Mouse (Mus musculus) megakaryocyte, adult 5-6 weeks (primary cell): Measurements from ENCODE around the gene Id2. TPM values are rescaled to one million over a fixed set of nuclear protein-coding genes. Genes with fewer than 3 reads are reported as not detected.
A peak's percentile ranks its signal among the peaks of the same experiment; 100 is the strongest.

Experiments
- ATAC-seq: 2 replicates; pipeline ENCODE4 v1.8.0; 2016; ENCODE audit warnings: mild to moderate bottlenecking, inconsistent platforms; ENCODE audit not compliant: poor library complexity, severe bottlenecking
- total RNA-seq, 2 experiments: library from RNA; stranded (forward) in 1 of 2; stranded (reverse) in 1 of 2; fragments of 153-499, 151-499 nt in 1 of 2; fragments of 221-1000, 200-1000 nt in 1 of 2; gene quantifications; 2 replicates each; pipeline versions ENCODE4 v1.2.3 to v1.2.4; 2015 to 2017

Gene Id2
- total RNA-seq, 2 experiments from 2014 or later, result 108 to 198 TPM

DNA sequence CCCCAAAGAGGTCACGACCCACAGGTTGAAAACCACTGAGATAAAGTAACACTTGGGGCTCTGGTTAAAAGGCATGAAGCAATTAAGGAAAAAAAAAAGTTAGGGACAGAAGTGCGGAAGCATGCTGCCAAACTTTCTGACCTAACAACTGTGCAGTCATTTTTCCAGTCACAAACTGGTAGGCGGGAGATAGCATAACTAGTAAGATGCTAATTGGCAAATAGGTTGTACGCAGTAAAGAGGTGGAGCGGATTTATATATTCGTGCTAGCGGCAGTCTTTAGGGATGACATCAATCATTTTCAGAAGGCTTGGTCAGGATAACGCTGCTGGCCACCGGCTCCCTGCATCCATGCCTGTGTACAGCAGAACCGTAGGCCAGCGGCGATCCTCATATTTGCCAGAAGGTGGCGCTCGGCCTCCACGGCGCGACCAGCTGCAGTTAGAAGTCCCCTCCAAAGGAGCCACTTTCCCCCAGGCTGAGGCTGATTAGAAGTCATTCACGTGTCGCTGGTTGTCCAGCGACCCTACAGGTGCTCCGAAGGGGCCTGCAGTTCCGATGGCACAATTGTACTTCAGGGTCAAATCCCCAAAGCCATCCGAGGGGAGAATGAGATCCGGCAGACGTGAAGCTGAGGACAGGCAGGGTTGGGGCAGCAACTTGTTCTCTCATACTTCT is 4.8 kb downstream of the Id2 start:
- ATAC-seq, result peak; percentile 51

DNA sequence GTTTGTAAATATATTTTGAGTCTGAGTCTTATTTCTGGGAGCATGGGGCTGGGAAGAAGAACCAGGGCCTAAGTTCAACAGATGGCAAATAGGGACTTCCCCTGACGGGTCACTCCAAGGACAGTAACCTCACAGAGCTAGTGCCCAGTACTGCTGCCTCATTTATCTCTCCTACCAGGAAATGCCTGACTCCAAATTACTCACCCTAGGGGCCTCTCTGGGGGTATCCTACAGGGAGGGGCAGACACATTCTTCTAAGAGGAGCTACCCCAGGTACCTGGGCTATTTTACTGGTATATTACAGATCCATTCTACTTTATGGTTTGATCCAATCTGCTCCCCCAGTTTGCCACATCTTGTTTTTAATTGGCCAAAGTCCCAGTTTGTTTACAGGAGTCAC is 7.5 kb downstream of the Id2 start:
- ATAC-seq, result no peak

DNA sequence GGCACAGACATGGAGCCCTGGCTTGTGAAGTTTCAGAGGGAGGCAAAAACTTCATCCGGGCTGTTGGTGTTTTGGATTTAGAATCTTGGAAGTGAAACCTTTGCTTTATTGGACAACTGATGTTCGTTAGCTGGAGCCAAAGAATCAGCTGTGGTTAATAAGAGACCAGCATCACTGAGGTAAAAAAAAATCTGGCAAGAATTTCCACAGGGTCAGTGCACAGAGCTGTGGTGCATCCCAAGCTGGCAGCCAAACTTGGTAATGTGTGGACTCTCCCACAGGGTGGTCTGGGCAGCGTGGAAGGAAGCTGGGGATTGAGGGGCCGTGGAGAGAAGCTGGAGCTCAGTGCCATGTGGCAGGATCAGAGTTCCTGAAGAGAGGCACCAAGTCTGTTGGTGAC is 10.0 kb downstream of the Id2 start:
- ATAC-seq, result no peak

DNA sequence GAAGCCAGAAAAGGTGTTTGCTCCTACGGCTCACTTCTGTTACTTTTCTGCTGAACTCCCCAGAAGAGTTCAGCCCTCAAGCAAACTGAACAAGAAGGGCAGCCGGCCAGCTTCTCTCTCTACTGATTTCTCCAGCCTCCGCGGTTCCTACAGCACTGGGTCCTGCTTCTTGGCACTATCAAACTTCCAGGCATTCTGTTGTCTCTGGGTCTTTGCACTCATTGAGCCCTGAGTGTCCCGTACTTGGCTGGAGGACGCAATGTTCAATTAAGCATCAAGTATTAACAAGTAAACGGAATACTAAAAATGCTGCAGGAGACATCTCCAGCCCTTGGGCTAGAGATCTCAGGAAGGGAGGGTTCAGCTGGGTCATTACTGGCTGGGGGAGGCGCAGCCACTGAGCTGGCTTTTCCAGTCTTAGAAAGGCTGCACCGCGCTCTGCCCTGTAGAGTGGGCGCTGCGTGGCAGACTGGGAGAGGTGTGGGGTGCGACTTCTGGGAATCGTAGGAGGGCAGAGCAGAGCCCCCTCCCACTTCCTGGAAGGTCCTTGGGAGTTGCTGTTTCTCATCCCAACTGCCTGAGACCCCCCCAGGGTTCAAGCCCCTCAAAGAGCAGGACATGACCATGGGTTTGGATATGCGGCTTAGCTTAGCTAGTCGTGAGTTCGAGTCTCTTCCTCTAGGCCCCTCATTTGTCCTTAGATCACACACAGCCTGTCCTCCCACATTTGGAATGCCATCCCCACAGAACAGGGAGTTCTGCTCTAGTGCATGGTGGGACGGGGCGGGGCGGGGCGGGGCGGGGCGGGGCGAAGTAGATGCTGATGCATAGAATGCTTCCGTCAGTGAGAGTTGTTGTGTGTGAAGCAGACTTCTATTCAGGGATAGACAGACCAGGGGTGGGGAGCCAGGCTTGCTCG is 13.4 kb downstream of the Id2 start:
- no peak for ATAC-seq

DNA sequence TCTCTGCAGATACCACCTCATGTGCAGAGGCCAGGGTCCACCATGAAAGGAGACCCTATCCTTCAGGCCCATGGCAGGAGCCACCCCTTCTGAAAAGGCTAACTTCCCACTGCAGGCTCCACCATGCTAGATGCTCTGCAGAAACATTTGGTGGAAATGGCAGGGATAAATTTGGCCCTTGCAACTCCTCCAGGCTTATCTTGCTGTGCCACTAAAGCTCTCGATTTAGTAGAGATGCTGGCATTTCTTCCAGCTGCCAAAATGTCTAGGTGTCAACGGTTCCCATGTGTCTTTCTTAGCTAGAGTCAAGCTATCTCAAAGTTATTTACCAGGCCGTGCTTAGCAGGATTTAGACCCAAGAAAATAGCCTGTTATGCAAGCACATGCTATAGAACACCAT is 22.6 kb downstream of the Id2 start:
- ATAC-seq, result no peak

DNA sequence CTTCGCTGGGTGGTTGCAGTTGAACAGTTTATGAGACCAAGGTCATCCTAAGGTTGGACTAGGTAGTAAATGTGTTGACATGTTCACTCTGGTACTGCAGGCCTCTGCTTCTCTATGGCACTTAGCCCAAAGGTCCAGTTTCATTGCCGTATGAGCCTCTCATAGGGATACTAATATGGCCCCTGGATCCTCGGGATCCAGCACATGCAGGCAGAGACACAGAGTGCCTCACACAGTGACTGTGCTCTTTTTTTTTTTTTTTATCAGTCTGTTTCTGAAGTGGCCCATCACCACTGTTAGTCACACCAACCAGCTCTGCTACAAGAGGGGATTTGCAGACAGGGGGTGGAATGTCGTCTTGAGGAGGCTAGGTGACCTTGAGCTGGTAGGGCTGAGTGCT is 23.6 kb downstream of the Id2 start:
- no peak for ATAC-seq

DNA sequence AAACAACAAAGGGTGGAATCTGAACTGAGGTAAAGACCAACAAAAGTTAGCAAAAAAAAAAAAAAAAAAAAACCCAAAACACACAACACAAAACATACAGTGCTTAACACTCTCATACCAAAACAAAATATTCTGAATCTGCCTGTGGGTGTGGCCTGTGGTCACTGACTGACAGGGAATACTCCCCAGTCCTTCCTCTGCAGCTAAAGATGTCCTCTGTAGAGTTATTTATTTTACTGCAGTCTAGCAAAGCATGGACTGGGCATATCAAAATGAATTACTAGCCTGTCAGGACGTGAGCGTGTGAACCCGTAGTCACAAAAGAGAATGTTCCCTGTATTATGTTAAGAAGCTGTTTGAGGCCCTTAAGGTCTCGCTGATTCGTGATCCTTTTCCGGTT is 34.7 kb downstream of the Id2 start:
- no peak for ATAC-seq

GRCm38 (mm10) chr12:25060901-25061300 is 36.0 kb downstream of the Id2 start:
- ATAC-seq, result no peak

- no peak for ATAC-seq
Observed at GRCm38 (mm10) chr12:25059487-25060200, 37.3 kb downstream of the Id2 start.

- peak; percentile 17; the same call in 1 of the 2 replicates for ATAC-seq
Observed at GRCm38 (mm10) chr12:25054963-25055362, 42.0 kb downstream of the Id2 start.

DNA sequence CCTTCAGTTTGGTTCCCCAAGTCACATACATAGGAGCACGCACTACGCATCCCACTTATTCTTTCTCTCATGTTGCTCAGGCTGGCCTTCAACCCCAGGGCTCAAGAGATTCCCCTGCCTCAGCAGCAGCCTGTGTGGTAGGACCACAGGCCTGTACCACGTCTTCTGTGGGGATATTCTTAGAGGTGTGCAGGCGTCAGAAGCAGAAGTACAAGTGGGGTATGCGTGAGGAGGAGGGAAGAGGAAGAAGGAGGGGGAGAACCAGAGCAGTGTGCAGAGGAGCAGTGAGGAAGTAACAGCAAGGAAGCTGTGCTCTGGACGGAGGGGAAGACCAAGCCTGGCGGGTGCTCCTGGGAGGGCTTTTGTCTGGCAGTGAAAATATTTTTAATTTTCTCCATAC is 42.4 kb downstream of the Id2 start:
- peak; percentile 99 for ATAC-seq

DNA sequence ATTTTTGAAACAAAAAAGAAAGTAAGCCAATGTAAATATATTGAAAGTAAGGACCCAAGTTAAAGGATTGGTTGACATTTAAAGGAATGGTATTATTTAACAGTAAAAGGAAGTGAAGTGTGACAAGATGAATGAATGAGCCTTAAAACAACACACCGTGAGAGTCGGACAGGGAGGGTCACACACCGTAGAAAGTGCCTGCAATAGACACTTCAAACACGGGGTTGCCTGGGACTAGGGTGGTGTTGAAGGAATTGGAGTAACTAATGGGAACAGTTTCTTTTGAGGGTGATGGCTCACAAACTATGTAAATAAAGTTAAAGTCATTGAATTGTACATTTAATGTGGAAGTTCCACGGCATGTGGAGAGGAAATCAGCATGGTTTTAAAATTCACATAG is 47.7 kb downstream of the Id2 start:
- no peak for ATAC-seq

GRCm38 (mm10) chr12:25044579-25044978 is 52.4 kb downstream of the Id2 start:
- no peak for ATAC-seq

- ATAC-seq, result no peak
Observed at GRCm38 (mm10) chr12:25044056-25044455, 52.9 kb downstream of the Id2 start.

Other genes starting within 250 kb of the Id2 start
- gene Kidins220, start 122.2 kb downstream of the Id2 start, total RNA-seq (2015), result 29.2 and 36.2 TPM in 2 replicates
- 70.2 and 83.9 TPM in 2 replicates for gene Kidins220, start 122.2 kb downstream of the Id2 start, total RNA-seq (2017)